Mouse (Mus musculus): Measurements from ENCODE around the gene Ceacam3. TPM values are rescaled to one million over a fixed set of nuclear protein-coding genes. Genes with fewer than 3 reads are reported as not detected.
"Not testable (repeated sequence)": the region's sequence is repeated elsewhere in the genome, so short reads cannot be mapped to it uniquely, and the experiment has no call there.

Ceacam3 gene
- not detected in 2 replicates for polyA plus RNA-seq (2015; fragmentation: Nextera tagmentation; extraction: Ambion mirVana)

DNA sequence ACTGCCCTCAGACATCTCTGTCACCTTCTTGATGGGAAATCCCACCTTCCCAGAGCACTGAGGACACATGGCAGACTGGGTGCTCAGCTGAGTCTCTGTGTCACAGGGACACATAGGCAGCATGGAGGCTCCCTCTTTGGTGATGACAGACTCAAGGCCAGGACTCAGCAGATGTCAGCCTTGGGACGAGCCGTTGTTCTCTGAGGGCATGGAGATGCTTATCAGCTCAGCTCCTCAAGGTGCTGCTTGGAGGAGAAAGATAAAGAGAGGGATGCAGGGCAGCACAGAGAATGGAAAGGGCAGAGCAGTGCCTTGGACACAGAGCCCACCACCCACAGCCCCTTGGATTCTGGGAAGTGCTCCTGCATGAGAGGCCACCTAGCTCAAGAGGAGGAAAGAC is at the start of gene Ceacam3:
Gene Ceacam3, plus strand, starts transcription at position 352 of the 400 bp plus-strand sequence.
- Histone ChIP-seq H3K9me3 (no peaks in the 10 kb centered on the region), H3K4me1 (no peaks in the 10 kb centered on the region), H3K4me3 (no peak within 1 kb of the TSS), H3K4me2 (no peak within 1 kb of the TSS), H3K27me3 (no peaks in the 10 kb centered on the region), H3K9ac (no peak within 1 kb of the TSS), H3K36me3 (no peaks in the 10 kb centered on the region), H3K27ac (no peak within 1 kb of the TSS)
- ATAC-seq (ENCODE audit: borderline replicate concordance, extremely low read depth, low FRiP score, low TSS enrichment) = no peak
- 74% methylated on average over 2 of the region's 2 CpGs for WGBS

DNA sequence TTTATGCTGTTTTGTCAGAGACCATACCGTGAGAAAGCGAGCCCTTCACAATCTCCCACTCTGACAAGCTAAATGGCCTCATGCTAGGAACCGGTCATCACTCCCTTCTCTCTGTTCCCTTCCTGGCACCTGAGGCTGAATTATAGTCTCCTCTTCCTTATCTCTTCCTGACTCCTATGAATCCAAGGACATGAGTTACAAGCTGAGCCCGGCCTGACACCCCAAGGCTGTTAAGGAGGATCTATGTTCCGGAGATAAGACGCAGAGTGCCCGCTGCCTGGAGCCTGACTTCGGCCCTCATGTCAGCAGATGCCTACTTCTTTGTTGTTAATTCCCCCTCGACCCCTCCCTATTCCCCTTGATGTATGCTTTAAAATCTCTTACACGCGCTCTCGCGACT is 48.5 kb upstream of the Ceacam3 start:
- not testable (repeated sequence) for H3K4me1 ChIP-seq; H3K4me3 ChIP-seq; H3K4me2 ChIP-seq; ATAC-seq (ENCODE audit: borderline replicate concordance, extremely low read depth, low FRiP score, low TSS enrichment); H3K9me3 ChIP-seq; H3K9ac ChIP-seq; H3K27ac ChIP-seq; H3K27me3 ChIP-seq; H3K36me3 ChIP-seq
- 87% methylated on average over 13 of the region's 13 CpGs for WGBS

DNA sequence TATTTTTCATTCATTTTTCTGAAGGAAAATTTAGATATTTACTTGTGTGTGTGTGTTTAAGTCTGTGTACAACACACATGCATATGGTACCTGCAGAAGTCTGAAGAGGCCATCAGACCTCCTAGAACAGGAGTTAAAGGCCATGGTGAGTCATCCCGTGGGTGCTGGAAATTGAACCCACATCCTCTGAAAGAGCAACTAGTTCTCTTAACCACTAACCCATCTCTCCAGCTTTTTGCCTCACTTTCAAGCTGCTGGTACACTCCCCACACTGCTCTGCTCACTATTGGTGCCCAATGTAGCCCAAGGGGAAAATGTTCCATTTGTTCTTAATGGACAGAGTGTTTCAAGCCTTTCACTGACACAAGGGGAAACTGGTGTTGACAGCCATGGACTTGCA is 14.8 kb upstream of the Ceacam3 start:
- Histone ChIP-seq H3K9ac (no peak overlapping the region), H3K4me3 (no peak overlapping the region), H3K9me3 (no peaks in the 10 kb centered on the region), H3K4me1 (no peaks in the 10 kb centered on the region), H3K36me3 (no peaks in the 10 kb centered on the region), H3K27me3 (no peaks in the 10 kb centered on the region), H3K4me2 (no peak overlapping the region), H3K27ac (no peak overlapping the region)
- ATAC-seq (ENCODE audit: borderline replicate concordance, extremely low read depth, low FRiP score, low TSS enrichment) = no peak
- WGBS = 76% methylated on average over 1 of the region's 1 CpGs

DNA sequence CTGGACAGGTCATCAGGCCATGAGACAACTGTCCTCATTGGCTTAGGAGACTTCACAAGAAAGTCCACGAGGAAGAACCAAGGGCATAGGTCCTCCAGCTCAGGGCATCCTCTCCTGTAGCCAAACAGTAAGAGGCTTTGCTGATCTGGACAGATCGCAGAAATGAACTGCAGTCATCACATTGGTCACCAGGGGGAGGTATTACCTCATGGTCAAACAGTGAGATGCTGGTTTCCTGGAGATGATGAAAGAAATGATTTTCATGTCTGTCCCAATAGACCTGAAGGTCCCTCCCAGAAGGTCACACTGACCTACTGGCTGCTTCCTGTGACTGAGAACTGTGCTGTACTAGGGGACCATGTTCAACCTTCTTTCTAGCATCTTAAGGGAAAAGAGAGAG is 5.6 kb downstream of the Ceacam3 start:
- Histone ChIP-seq H3K27ac (no peak overlapping the region), H3K36me3 (no peaks in the 10 kb centered on the region), H3K4me3 (no peak overlapping the region), H3K4me2 (no peak overlapping the region), H3K9ac (no peak overlapping the region), H3K4me1 (no peaks in the 10 kb centered on the region), H3K9me3 (no peaks in the 10 kb centered on the region), H3K27me3 (no peaks in the 10 kb centered on the region)
- 29% methylated on average over 2 of the region's 2 CpGs for WGBS
- ATAC-seq (ENCODE audit: borderline replicate concordance, extremely low read depth, low FRiP score, low TSS enrichment) = no peak

DNA sequence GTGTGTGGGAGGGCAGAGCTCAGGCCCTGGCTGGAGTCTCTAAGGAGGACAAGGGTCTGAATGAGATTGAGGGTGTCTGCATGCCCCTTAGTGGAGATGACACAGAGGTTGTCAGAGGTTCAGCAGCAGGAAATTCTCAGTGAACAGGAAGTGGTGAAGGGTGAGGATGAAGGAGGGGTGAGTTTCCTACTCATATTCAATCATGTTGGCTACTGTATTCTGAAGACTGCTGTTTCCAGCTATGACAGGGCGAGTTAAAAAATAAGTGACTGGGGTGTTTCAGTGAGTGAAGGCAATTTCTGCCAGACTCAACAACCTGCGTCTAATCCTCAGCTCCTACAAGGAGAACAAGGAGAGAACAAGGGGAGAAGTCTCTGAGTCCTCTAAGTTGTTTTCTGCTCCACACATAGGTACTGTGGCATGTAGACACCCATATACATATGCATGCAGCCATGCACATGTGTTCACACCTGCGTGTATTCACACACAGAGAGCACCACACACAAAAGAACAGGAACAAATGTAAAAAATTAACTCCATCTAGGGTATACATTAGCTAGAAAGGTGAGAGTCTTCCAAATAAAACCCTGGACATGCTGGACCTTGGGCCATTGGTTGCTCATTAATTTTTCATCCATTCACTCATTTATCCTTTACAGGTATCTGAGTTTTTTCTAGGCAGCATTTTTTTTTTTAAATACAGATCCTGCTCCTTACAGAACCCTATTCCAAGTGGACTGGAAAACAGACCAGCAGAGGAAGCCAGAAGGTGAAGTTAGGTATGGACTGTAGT is 7.0 kb downstream of the Ceacam3 start:
- no peaks in the 10 kb centered on the region for H3K9me3 ChIP-seq
- 61% methylated on average over 3 of the region's 3 CpGs for WGBS
- no peak overlapping the region for H3K4me2 ChIP-seq
- ATAC-seq (ENCODE audit: borderline replicate concordance, extremely low read depth, low FRiP score, low TSS enrichment) = no peak
- no peak overlapping the region for H3K9ac ChIP-seq
- no peaks in the 10 kb centered on the region for H3K4me1 ChIP-seq
- H3K27ac ChIP-seq = no peak overlapping the region
- H3K36me3 ChIP-seq = no peaks in the 10 kb centered on the region
- H3K4me3 ChIP-seq = no peak overlapping the region
- no peaks in the 10 kb centered on the region for H3K27me3 ChIP-seq

DNA sequence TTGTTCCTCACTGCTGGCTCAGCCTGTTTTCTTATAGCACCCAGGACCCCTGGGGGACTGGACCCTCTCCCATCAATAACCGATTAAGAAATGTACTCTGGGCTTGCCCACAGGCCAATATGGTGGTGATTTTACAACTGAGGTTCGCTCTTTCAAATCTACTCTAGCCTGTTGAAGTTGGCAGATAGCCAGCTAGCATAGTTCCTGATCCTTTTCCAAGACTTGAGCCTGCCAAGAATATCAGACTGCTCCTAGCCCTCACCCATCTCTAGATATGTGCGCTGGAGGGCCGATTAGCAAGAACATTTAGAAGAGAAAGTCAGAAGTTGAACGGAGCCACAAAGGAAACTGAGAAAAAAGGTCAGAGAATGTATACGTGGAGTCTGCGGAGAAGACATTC is 8.9 kb downstream of the Ceacam3 start:
- Histone ChIP-seq H3K4me1 (no peaks in the 10 kb centered on the region), H3K4me2 (no peak overlapping the region), H3K36me3 (no peaks in the 10 kb centered on the region), H3K4me3 (no peak overlapping the region), H3K9me3 (no peaks in the 10 kb centered on the region), H3K9ac (no peak overlapping the region), H3K27ac (no peak overlapping the region), H3K27me3 (no peaks in the 10 kb centered on the region)
- ATAC-seq (ENCODE audit: borderline replicate concordance, extremely low read depth, low FRiP score, low TSS enrichment) = no peak
- WGBS = 65% methylated on average over 7 of the region's 7 CpGs

DNA sequence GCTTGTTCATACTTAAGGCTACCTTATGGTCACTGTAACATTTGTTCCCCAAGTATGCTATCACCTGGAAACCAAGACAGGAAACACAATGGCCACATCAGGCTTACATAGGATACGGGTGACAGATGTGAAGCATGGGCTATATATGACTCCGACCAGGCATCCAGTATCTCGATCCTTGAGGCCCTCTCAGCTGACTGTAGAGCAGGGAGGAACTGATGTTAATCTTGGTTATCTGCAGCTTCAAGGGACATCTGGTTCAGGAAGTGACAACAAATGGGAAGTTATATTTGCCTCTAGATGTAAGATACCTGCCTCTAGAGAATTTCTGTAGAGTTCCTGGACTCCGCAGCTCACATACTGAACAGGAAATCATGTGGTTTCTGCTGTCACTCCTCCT is 21.7 kb downstream of the Ceacam3 start:
- no peak for ATAC-seq (ENCODE audit: borderline replicate concordance, extremely low read depth, low FRiP score, low TSS enrichment)
- Histone ChIP-seq H3K9ac (no peak overlapping the region), H3K27me3 (no peaks in the 10 kb centered on the region), H3K4me3 (no peak overlapping the region), H3K36me3 (no peaks in the 10 kb centered on the region), H3K27ac (no peak overlapping the region), H3K4me2 (no peak overlapping the region), H3K4me1 (no peaks in the 10 kb centered on the region), H3K9me3 (no peaks in the 10 kb centered on the region)
- WGBS = 83% methylated on average over 4 of the region's 4 CpGs

DNA sequence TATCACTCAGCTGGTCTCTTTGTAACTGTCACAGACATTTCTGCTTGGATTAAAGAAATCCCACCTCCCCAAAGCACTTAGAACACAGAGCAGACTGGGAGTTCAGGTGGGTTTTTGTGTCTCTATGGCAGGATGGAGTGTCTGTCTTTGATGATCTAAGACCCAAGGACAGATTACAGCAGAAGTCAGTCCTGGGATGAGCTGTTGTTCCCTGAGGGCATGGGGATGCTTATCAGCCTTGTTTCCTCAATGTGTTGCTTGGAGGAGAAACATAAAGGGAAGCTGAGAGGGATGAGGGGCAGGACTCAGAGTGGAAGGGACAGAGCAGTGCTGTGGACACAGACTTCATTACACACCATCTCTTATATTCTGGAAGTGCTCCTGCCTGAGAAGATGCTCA is 53.1 kb downstream of the Ceacam3 start, which contains the start of gene Psg29:
Gene Psg29, plus strand, starts transcription at position 301 of the 400 bp plus-strand sequence.
- no peak within 1 kb of the TSS for H3K9ac ChIP-seq
- H3K27ac ChIP-seq = no peak within 1 kb of the TSS
- no peak for ATAC-seq (ENCODE audit: borderline replicate concordance, extremely low read depth, low FRiP score, low TSS enrichment)
- H3K27me3 ChIP-seq = no peaks in the 10 kb centered on the region
- H3K4me3 ChIP-seq = no peak within 1 kb of the TSS
- H3K9me3 ChIP-seq = no peaks in the 10 kb centered on the region
- H3K36me3 ChIP-seq = no peaks in the 10 kb centered on the region
- H3K4me2 ChIP-seq = no peak within 1 kb of the TSS
- no peaks in the 10 kb centered on the region for H3K4me1 ChIP-seq

DNA sequence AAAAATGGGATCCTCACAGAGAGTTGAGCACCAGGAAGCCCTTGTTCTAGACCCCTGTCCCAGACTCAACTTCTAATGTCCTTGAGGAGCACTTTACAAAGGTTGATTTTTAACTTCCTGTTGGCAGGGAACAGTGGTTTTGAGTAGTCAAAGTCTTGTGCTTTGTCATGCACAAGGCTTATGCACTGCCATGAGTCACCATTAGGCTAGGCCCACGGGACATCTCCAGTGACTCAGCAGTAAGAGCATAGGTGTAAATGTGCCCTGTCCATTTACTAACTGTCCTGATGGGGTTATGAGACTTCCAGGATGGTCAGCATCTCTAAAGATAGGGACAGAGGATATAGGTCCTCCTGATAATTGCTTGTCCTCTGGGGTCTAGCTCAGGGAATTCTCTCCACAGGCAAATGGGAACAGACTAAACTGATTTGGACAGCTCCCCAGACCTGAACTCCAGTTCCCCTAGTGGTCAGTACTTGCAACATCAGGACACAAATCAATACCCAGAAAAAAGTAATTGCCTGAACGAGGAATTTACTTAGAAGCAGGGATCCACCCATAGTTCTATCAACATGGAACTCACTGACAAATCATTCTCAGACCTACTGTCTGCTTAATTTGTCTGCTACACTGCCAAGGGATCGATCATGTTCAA is 55.6 kb downstream of the Ceacam3 start:
- WGBS = 47% methylated on average over 3 of the region's 3 CpGs

More for the DNA sequence above, 55.6 kb downstream of the Ceacam3 start:
- ATAC-seq (ENCODE audit: borderline replicate concordance, extremely low read depth, low FRiP score, low TSS enrichment) = no peak
- Histone ChIP-seq H3K4me2 (no peak overlapping the region), H3K9ac (no peak overlapping the region), H3K27ac (no peak overlapping the region), H3K9me3 (0 out of 2 replicates have a peak, but pooled peaks cover 4% of the 10 kb centered on the region), H3K27me3 (no peaks in the 10 kb centered on the region), H3K4me3 (no peak overlapping the region), H3K36me3 (no peaks in the 10 kb centered on the region), H3K4me1 (no peaks in the 10 kb centered on the region)

Other genes starting within 250 kb of the Ceacam3 start
- gene Ptgir, start 243.8 kb upstream of the Ceacam3 start, polyA plus RNA-seq (2015; fragmentation: Nextera tagmentation; extraction: Ambion mirVana) = 2.0 and 2.4 TPM in 2 replicates
- gene Calm3, start 226.2 kb upstream of the Ceacam3 start, polyA plus RNA-seq (2015; fragmentation: Nextera tagmentation; extraction: Ambion mirVana) = 101 and 104 TPM in 2 replicates
- 6.2 and 6.6 TPM in 2 replicates for gene Pnmal2, start 205.6 kb upstream of the Ceacam3 start, polyA plus RNA-seq (2015; fragmentation: Nextera tagmentation; extraction: Ambion mirVana)
- gene Pnmal1, start 190.6 kb upstream of the Ceacam3 start, polyA plus RNA-seq (2015; fragmentation: Nextera tagmentation; extraction: Ambion mirVana) = 0.11 and 0.36 TPM in 2 replicates
- gene Gm42372, start 167.2 kb upstream of the Ceacam3 start, polyA plus RNA-seq (2015; fragmentation: Nextera tagmentation; extraction: Ambion mirVana) = 0.16 and 0.17 TPM in 2 replicates
- gene Ccdc8, start 157.6 kb upstream of the Ceacam3 start, polyA plus RNA-seq (2015; fragmentation: Nextera tagmentation; extraction: Ambion mirVana) = 34.9 and 35.9 TPM in 2 replicates
- 107 and 110 TPM in 2 replicates for gene Ppp5c, start 122.4 kb upstream of the Ceacam3 start, polyA plus RNA-seq (2015; fragmentation: Nextera tagmentation; extraction: Ambion mirVana)
- 37.6 and 41.5 TPM in 2 replicates for gene Hif3a, start 87.9 kb upstream of the Ceacam3 start, polyA plus RNA-seq (2015; fragmentation: Nextera tagmentation; extraction: Ambion mirVana)
- gene Psg16, start 76.2 kb upstream of the Ceacam3 start, polyA plus RNA-seq (2015; fragmentation: Nextera tagmentation; extraction: Ambion mirVana) = 0.10 and 0.19 TPM in 2 replicates
- not detected in 2 replicates for gene Psg29, start 53.2 kb downstream of the Ceacam3 start, polyA plus RNA-seq (2015; fragmentation: Nextera tagmentation; extraction: Ambion mirVana)